Mouse (Mus musculus): ENCODE results near the gene Zfp362. TPM values are rescaled to one million over a fixed set of nuclear protein-coding genes. Genes with fewer than 3 reads are reported as not detected.

Zfp362 gene
- polyA plus RNA-seq, 1 experiment, result not detected

GRCm38 (mm10) chr4:128804426-128805149, 1.3 kb downstream of the Zfp362 start:
- 4% methylated on average over 6 of the region's 6 CpGs for WGBS
- no peak for TF ChIP-seq CTCF (IDR thresholded peaks at IDR 0.05; ENCODE audit: insufficient read depth, low read depth, low read length)
- TF ChIP-seq POLR2A (IDR thresholded peaks at IDR 0.05; ENCODE audit: insufficient read depth, low read depth, low read length), result no peak
- H3K27ac ChIP-seq (ENCODE audit: insufficient read depth, low read depth, low read length), result no peak overlapping the region
- H3K4me3 ChIP-seq (ENCODE audit: insufficient read depth, low read depth, low read length), result peak overlapping the region; percentile 95
- H3K4me1 ChIP-seq (ENCODE audit: control insufficient read depth, insufficient read depth, low read length), result peaks cover 49% of the 10 kb centered on the region

- no peak overlapping the region for H3K4me3 ChIP-seq (ENCODE audit: insufficient read depth, low read depth, low read length)
- TF ChIP-seq POLR2A (IDR thresholded peaks at IDR 0.05; ENCODE audit: insufficient read depth, low read depth, low read length) (no peak), CTCF (IDR thresholded peaks at IDR 0.05; ENCODE audit: insufficient read depth, low read depth, low read length) (no peak)
- 59% methylated on average over 5 of the region's 5 CpGs for WGBS
- H3K4me1 ChIP-seq (ENCODE audit: control insufficient read depth, insufficient read depth, low read length), result peaks cover 57% of the 10 kb centered on the region
- H3K27ac ChIP-seq (ENCODE audit: insufficient read depth, low read depth, low read length), result no peak overlapping the region
These were observed 2.3 kb downstream of the Zfp362 start for GRCm38 (mm10) chr4:128803569-128803968.

GRCm38 (mm10) chr4:128801675-128802465, 4.0 kb downstream of the Zfp362 start:
- TF ChIP-seq POLR2A (IDR thresholded peaks at IDR 0.05; ENCODE audit: insufficient read depth, low read depth, low read length) (no peak), CTCF (IDR thresholded peaks at IDR 0.05; ENCODE audit: insufficient read depth, low read depth, low read length) (no peak)
- 71% methylated on average over 9 of the region's 9 CpGs for WGBS
- Histone ChIP-seq H3K27ac (ENCODE audit: insufficient read depth, low read depth, low read length) (no peak overlapping the region), H3K4me1 (ENCODE audit: control insufficient read depth, insufficient read depth, low read length) (peaks cover 67% of the 10 kb centered on the region), H3K4me3 (ENCODE audit: insufficient read depth, low read depth, low read length) (no peak overlapping the region)

GRCm38 (mm10) chr4:128796788-128797187, 9.1 kb downstream of the Zfp362 start:
- H3K4me3 ChIP-seq (ENCODE audit: insufficient read depth, low read depth, low read length), result no peak overlapping the region
- H3K27ac ChIP-seq (ENCODE audit: insufficient read depth, low read depth, low read length), result no peak overlapping the region
- TF ChIP-seq POLR2A (IDR thresholded peaks at IDR 0.05; ENCODE audit: insufficient read depth, low read depth, low read length) (no peak), CTCF (IDR thresholded peaks at IDR 0.05; ENCODE audit: insufficient read depth, low read depth, low read length) (no peak)
- H3K4me1 ChIP-seq (ENCODE audit: control insufficient read depth, insufficient read depth, low read length), result peaks cover 68% of the 10 kb centered on the region
- WGBS, result 49% methylated on average over 8 of the region's 8 CpGs

GRCm38 (mm10) chr4:128795596-128795995, 10.2 kb downstream of the Zfp362 start:
- H3K27ac ChIP-seq (ENCODE audit: insufficient read depth, low read depth, low read length), result no peak overlapping the region
- H3K4me3 ChIP-seq (ENCODE audit: insufficient read depth, low read depth, low read length), result no peak overlapping the region
- no peak for TF ChIP-seq CTCF (IDR thresholded peaks at IDR 0.05; ENCODE audit: insufficient read depth, low read depth, low read length)
- TF ChIP-seq POLR2A (IDR thresholded peaks at IDR 0.05; ENCODE audit: insufficient read depth, low read depth, low read length), result no peak
- 7% methylated on average over 9 of the region's 9 CpGs for WGBS
- peaks cover 58% of the 10 kb centered on the region for H3K4me1 ChIP-seq (ENCODE audit: control insufficient read depth, insufficient read depth, low read length)

- WGBS, result 75% methylated on average over 8 of the region's 8 CpGs
- H3K4me1 ChIP-seq (ENCODE audit: control insufficient read depth, insufficient read depth, low read length), result peaks cover 60% of the 10 kb centered on the region
- TF ChIP-seq CTCF (IDR thresholded peaks at IDR 0.05; ENCODE audit: insufficient read depth, low read depth, low read length) (no peak), POLR2A (IDR thresholded peaks at IDR 0.05; ENCODE audit: insufficient read depth, low read depth, low read length) (no peak)
- H3K4me3 ChIP-seq (ENCODE audit: insufficient read depth, low read depth, low read length), result no peak overlapping the region
- no peak overlapping the region for H3K27ac ChIP-seq (ENCODE audit: insufficient read depth, low read depth, low read length)
These were observed 11.6 kb downstream of the Zfp362 start for GRCm38 (mm10) chr4:128794198-128794597.

- H3K27ac ChIP-seq (ENCODE audit: insufficient read depth, low read depth, low read length), result no peak overlapping the region
- peaks cover 56% of the 10 kb centered on the region for H3K4me1 ChIP-seq (ENCODE audit: control insufficient read depth, insufficient read depth, low read length)
- no peak overlapping the region for H3K4me3 ChIP-seq (ENCODE audit: insufficient read depth, low read depth, low read length)
- WGBS, result 35% methylated on average over 1 of the region's 1 CpGs
- no peak for TF ChIP-seq POLR2A (IDR thresholded peaks at IDR 0.05; ENCODE audit: insufficient read depth, low read depth, low read length)
These were observed 12.1 kb downstream of the Zfp362 start for GRCm38 (mm10) chr4:128793710-128794109.

- Histone ChIP-seq H3K4me3 (ENCODE audit: insufficient read depth, low read depth, low read length) (no peak overlapping the region), H3K27ac (ENCODE audit: insufficient read depth, low read depth, low read length) (no peak overlapping the region), H3K4me1 (ENCODE audit: control insufficient read depth, insufficient read depth, low read length) (peaks cover 42% of the 10 kb centered on the region)
- 62% methylated on average over 18 of the region's 18 CpGs for WGBS
- TF ChIP-seq POLR2A (IDR thresholded peaks at IDR 0.05; ENCODE audit: insufficient read depth, low read depth, low read length), result no peak
- TF ChIP-seq CTCF (IDR thresholded peaks at IDR 0.05; ENCODE audit: insufficient read depth, low read depth, low read length), result no peak
These were observed 16.2 kb downstream of the Zfp362 start for GRCm38 (mm10) chr4:128789646-128790045.

GRCm38 (mm10) chr4:128788108-128788507, 17.7 kb downstream of the Zfp362 start:
- 58% methylated on average over 4 of the region's 4 CpGs for WGBS
- Histone ChIP-seq H3K4me3 (ENCODE audit: insufficient read depth, low read depth, low read length) (no peak overlapping the region), H3K4me1 (ENCODE audit: control insufficient read depth, insufficient read depth, low read length) (peaks cover 28% of the 10 kb centered on the region), H3K27ac (ENCODE audit: insufficient read depth, low read depth, low read length) (peak overlapping the region; percentile 23; the same call in 1 of the 2 replicates)
- no peak for TF ChIP-seq CTCF (IDR thresholded peaks at IDR 0.05; ENCODE audit: insufficient read depth, low read depth, low read length)
- no peak for TF ChIP-seq POLR2A (IDR thresholded peaks at IDR 0.05; ENCODE audit: insufficient read depth, low read depth, low read length)

Measured in olfactory bulb, adult 2 months (tissue).